Mouse (Mus musculus): ENCODE data around the gene Stat6. TPM values are rescaled to one million over a fixed set of nuclear protein-coding genes. Genes with fewer than 3 reads are reported as not detected.

Stat6 gene
- 48.1 and 50.8 TPM in 2 replicates for polyA plus RNA-seq (2012)

DNA sequence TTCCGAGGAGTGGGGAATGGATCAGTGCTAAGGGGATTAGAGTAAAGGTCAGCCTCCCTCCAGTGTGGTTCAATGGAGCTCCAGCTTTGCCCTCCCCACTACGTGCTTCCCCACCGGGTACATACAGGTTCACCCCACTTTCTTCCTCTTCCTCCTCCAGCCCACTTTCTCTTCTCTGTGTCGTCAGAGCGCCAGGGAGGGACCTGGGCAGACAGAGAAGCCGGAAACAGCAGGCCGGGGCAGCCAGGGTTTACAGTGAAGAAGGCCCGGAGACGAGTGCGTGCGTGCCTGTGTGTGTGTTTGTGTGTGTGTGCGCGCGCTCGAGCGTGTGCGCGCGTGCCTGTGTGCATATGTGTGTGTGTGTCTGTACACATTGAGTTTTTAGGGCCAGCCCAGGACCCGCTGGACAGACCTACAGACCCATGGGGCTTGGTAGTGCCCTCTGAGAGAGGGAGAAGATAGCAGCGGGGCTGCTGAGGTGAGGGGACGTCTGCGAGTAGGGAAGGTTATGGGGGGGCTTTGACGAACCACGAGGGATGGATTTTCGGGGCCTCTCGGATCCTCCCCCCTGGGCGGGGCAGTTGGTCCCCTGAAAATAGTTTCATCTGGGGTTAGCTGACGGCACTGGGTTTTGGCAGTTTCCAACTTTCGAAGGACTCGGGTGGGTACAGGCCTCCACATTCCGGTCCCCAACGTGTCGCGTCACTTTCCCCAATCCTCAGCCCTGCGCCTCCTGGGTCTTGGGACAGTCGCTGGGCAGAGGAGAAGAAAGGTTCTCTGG is at the start of gene Stat6:
Stat6 (plus strand) TSS at position 215 of the 781 bp plus-strand sequence.

DNA sequence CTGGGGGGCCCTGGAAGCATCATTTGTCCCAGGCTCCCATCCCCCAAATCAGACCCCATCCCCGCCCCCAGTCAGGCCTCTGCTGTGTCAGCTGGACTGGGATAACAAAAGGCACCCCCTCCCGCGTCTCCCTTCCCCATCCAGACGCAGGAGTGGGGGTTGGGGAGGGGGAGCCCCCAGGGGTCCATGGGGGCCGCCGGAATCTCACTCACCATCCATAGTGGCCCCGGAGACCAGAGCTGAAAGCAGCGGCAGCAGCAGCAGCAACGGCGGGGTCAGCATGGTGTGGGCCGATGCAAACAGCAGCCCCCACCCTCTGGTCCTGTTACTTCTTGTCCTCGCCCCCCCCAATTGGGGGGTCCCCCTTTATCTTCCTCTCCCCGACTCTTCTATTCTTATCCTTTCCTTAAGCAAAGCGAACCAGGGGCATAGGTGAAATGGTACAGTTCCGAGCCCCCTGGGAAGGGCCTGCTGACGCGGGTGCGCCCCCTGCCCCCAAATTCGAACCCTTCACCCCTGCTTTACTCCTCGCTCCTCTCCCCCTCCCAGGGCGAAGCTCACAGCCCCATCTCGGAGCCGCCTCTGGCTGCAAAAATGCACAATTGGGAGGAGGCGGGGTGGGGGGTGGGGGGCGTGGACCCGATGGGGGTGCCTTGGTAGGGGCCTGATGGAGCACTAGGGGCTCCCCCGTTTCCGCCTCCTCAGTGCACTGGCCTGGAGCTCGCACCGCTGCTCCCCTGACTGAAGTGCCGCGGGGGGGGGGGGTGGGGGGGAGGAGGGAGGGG is 22.2 kb upstream of the Stat6 start, which contains the start of gene Lrp1:
Lrp1 (minus strand) TSS at position 743 of the 785 bp plus-strand sequence.

DNA sequence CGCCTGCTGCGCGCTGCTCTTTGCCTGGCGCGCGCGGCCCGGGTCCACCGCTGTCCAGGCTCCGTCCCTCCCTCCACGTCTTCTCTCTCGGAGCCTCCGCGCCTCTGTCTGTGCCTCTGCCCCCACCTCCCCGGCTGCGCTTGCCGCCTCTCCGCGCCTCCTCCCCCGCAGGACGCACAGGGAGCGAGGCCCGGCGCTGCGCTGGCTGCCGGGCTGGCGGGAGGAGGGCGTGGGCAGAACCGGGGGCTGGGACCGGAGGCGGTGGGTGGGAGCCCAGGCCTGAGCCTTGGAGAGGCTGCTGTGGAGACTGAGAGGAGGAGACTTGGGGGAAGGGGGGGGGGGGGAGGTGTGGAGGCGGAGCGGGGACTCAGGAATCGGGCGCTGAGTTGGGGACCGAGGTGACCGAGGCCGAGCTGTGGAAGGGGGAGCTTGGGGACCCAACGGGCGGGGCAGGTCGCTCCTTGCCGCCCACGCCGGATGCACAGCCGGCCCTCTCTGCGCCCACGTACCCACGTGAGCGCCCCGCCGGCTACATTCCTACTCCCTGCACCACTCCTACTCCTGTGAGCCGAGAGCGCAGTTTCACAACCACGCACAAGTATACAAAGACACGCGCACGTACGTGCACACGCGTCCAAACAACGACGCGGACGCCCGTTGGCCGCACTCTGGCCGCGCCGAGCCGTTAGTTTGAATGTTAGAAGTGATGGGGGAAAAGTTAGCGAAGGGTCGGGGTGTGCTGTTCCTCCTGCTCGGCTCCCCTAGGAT is 23.9 kb downstream of the Stat6 start, which contains the start of gene Nemp1:
Nemp1 (plus strand) TSS at position 401 of the 768 bp plus-strand sequence.

DNA sequence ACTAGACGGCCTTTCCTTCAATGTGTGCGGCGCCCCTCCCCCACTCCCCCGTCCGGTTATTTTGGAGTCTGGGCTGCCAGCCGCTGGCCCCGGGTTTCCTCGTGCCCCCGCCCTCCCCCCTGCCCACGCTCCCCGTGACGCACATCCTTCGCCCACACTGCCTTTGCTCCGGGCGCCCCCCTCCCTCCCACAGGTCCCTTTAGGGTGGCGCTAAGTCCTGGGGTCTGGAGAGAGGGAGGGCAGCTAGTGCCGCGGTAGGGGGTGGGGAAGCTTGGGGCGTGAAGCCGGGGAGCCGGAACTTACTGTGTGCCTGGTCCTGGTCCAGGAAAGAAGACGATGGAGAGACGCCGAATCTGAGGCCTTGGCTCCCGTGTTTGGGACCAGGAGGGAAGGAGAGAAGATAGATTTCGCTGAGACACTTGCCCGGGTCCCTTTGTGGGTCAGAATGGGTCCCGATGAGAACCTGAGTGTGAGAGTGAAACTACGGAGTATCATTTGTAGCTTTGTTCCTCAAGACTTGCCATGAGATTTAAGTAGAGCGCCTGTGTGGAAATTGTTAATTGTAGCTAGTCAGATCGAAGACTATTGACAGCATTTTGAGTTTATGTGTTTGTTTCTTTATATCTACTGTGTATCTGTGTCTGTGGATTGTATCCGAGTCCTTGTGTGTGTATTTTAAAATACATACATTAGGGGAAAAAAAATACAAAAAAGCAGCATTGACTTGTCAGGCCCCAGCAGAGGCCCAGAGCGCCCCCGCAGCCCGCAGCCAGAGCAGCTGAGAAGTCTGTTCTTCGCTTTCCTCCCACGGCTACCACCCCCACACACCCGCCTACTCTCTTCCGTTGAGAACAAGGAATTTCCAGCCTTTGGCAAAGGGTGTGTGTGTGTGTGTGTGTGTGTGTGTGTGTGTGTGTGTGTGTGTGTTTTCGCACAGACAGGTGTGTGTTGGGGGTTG is 25.6 kb downstream of the Stat6 start, which contains the start of gene Nab2:
Nab2 (minus strand) TSS at position 476 of the 958 bp plus-strand sequence.

DNA sequence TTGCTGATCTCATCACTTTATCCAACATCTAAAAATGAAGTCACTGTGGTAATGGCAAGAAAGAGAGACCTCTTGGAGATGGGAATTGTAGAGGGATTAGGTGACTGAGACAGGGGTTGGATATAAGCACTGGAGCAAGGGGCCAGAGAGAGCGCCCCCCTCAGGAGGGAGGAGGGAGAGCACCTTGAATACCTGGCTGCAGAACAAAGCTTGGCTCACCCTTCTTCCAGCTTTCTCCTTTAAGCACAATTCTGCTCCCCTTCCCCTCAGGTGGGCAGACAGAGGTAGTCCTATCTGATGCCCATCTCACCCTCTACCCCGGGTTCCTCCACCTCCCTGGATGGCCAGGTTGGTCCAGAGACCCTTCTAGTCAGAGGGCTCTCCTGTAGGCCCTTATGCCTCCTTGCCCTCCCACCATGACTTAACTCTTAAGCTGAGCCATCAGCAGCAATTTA is 62.0 kb downstream of the Stat6 start, which contains the start of gene Myo1a:
Myo1a (plus strand) TSS at position 405 of the 455 bp plus-strand sequence.

Other genes starting within 250 kb of the Stat6 start
- 1.1 and 1.8 TPM in 2 replicates for gene Stac3, start 141.3 kb upstream of the Stat6 start, polyA plus RNA-seq (2012)
- 0.38 TPM in 1 of 2 replicates, not detected in the other for gene Ndufa4l2, start 128.0 kb upstream of the Stat6 start, polyA plus RNA-seq (2012)
- gene Shmt2, start 120.5 kb upstream of the Stat6 start, polyA plus RNA-seq (2012), result 201 and 228 TPM in 2 replicates
- gene Nxph4, start 108.4 kb upstream of the Stat6 start, polyA plus RNA-seq (2012), result 0.10 and 0.17 TPM in 2 replicates
- gene Lrp1, start 21.8 kb upstream of the Stat6 start, polyA plus RNA-seq (2012), result 19.8 and 39.8 TPM in 2 replicates
- gene Nemp1, start 23.9 kb downstream of the Stat6 start, polyA plus RNA-seq (2012), result 1.4 and 2.7 TPM in 2 replicates
- 29.9 and 35.3 TPM in 2 replicates for gene Nab2, start 25.6 kb downstream of the Stat6 start, polyA plus RNA-seq (2012)
- gene Myo1a, start 62.2 kb downstream of the Stat6 start, polyA plus RNA-seq (2012), result 0.04 TPM in 1 of 2 replicates, not detected in the other
- gene Tac2, start 81.5 kb downstream of the Stat6 start, polyA plus RNA-seq (2012), result 0.56 and 0.88 TPM in 2 replicates
- gene Zbtb39, start 96.6 kb downstream of the Stat6 start, polyA plus RNA-seq (2012), result 3.3 and 4.3 TPM in 2 replicates
- gene Gpr182, start 108.7 kb downstream of the Stat6 start, polyA plus RNA-seq (2012), result 0.01 TPM in 1 of 2 replicates, not detected in the other
- 0.02 TPM in 1 of 2 replicates, not detected in the other for gene Rdh1, start 116.7 kb downstream of the Stat6 start, polyA plus RNA-seq (2012)
- gene Rdh16f1, start 116.8 kb downstream of the Stat6 start, polyA plus RNA-seq (2012), result not detected in 2 replicates
- not detected in 2 replicates for gene Rdh9, start 133.4 kb downstream of the Stat6 start, polyA plus RNA-seq (2012)
- gene Rdh16, start 158.2 kb downstream of the Stat6 start, polyA plus RNA-seq (2012), result 0.03 TPM in 1 of 2 replicates, not detected in the other
- not detected in 2 replicates for gene Rdh19, start 206.9 kb downstream of the Stat6 start, polyA plus RNA-seq (2012)
- gene Rdh16f2, start 223.5 kb downstream of the Stat6 start, polyA plus RNA-seq (2012), result not detected in 2 replicates
- gene Rdh7, start 245.8 kb downstream of the Stat6 start, polyA plus RNA-seq (2012), result not detected in 2 replicates